Mouse (Mus musculus) midbrain, embryonic 14.5 days (tissue): ENCODE data around the gene Wdr18. TPM values are rescaled to one million over a fixed set of nuclear protein-coding genes. Genes with fewer than 3 reads are reported as not detected.
A peak's percentile ranks its signal among the peaks of the same experiment; 100 is the strongest.

Experiments
- ATAC-seq: fragments of 200-750 bp; cut with Nextera tagmentation; 2 replicates; pipeline ENCODE4 v1.8.0; 2017; ENCODE audit warnings: moderate number of reproducible peaks, moderate library complexity; ENCODE audit not compliant: low FRiP score, low TSS enrichment
- DNase-seq: peaks from one replicate; pipeline ENCODE4 v3.0.0-alpha.2; 2015
- H3K27ac ChIP-seq: fragments of 300-500 bp; sonication (generic); replicated peaks from 2 replicates; pipeline ENCODE4 v1.5.1; 2014; ENCODE audit warnings: mild to moderate bottlenecking, low read depth, low read length, moderate library complexity
- H3K27me3 ChIP-seq: fragments of 300-500 bp; sonication (generic); 2 replicates; pipeline ENCODE4 v1.6.1; 2014; ENCODE audit warnings: low read length, control low read depth, mixed read lengths; ENCODE audit not compliant: control insufficient read depth, insufficient read depth
- H3K36me3 ChIP-seq: fragments of 300-500 bp; sonication (generic); 2 replicates; pipeline ENCODE4 v1.6.1; 2014; ENCODE audit warnings: low read length, control low read depth; ENCODE audit not compliant: control insufficient read depth, insufficient read depth
- H3K4me1 ChIP-seq: fragments of 300-500 bp; sonication (generic); 2 replicates; pipeline ENCODE4 v1.6.1; 2014; ENCODE audit warnings: mild to moderate bottlenecking, antibody characterized with exemption, low read length, control low read depth; ENCODE audit not compliant: control insufficient read depth, insufficient read depth
- H3K4me2 ChIP-seq: fragments of 300-500 bp; sonication (generic); 2 replicates; pipeline ENCODE4 v1.6.1; 2014; ENCODE audit warnings: mild to moderate bottlenecking, low read length, moderate library complexity
- H3K4me3 ChIP-seq: fragments of 300-500 bp; sonication (generic); replicated peaks from 2 replicates; pipeline ENCODE4 v1.5.1; 2014; ENCODE audit warnings: low read depth, low read length
- H3K9ac ChIP-seq: fragments of 300-500 bp; sonication (generic); replicated peaks from 2 replicates; pipeline ENCODE4 v1.6.1; 2014; ENCODE audit warnings: mild to moderate bottlenecking, low read length, moderate library complexity
- H3K9me3 ChIP-seq: fragments of 300-500 bp; sonication (generic); 2 replicates; pipeline ENCODE4 v1.6.1; 2016; ENCODE audit warnings: low read length, control low read depth, mixed read lengths; ENCODE audit not compliant: control insufficient read depth
- WGBS: fragments of 180-500 bp; shearing (Covaris S2); extraction: QIAGEN DNeasy Blood & Tissue Kit; methylation state at CpG from one replicate; pipeline ENCODE4 v1.1.7; 2014; 5-methylcytosine and 5-hydroxymethylcytosine counted together
- polyA plus RNA-seq: library from polyadenylated mRNA; unstranded; fragments of >200 nt; fragmentation: Nextera tagmentation; extraction: Ambion mirVana; gene quantifications from 2 replicates; pipeline ENCODE4 v1.2.1, GENCODE M21; 2014

Gene Wdr18
- polyA plus RNA-seq, 1 experiment from 2014 or later: 89.6 TPM

DNA sequence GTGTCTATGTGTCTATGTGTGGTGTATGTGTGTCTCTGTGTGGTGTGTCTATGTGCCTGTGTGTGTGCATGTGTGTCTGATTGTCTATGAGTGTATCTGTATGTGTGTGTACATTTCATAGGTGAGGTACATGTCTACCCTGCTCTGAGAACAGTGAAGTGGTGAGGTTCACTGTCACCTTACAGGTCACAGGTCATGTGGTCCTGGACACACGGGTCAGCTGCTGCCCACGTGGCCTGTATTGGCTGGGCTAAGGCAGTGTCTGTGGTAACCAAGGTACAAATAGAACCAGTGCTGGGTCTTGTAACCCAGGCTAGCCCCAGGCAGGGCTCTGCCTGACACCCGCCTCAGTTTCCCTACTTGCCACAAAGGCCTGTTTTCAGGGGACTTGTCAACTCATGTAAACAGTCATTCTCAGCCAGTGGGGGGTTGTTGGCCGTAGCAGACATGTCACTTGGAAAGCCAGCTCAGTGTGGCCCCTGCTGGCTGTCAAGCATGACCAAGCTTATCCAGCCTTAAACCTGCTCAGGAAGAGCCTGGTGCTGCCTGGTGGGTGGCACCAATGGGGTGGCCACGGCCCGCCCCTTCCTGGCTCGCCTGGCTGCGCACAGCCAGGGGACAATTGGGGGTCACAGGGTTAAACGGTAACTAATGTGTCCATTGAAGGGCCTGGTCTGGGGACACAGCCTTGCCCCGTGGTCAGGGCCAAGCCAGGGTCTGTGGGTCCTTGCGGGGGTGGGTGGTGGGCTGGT lies 22.0 kb upstream of the Wdr18 start:
- H3K36me3 ChIP-seq: peaks cover 21% of the 10 kb centered on the region
- H3K4me3 ChIP-seq: no peak overlapping the region
- no peaks in the 10 kb centered on the region for H3K9me3 ChIP-seq
- H3K27ac ChIP-seq: no peak overlapping the region
- H3K4me1 ChIP-seq: 0 out of 2 replicates have a peak, but pooled peaks cover 8% of the 10 kb centered on the region
- no peak overlapping the region for H3K9ac ChIP-seq
- H3K27me3 ChIP-seq: no peaks in the 10 kb centered on the region
- ATAC-seq (no peak), DNase-seq (no peak)
- no peak overlapping the region for H3K4me2 ChIP-seq
- 39% methylated on average over 11 of the region's 11 CpGs for WGBS

DNA sequence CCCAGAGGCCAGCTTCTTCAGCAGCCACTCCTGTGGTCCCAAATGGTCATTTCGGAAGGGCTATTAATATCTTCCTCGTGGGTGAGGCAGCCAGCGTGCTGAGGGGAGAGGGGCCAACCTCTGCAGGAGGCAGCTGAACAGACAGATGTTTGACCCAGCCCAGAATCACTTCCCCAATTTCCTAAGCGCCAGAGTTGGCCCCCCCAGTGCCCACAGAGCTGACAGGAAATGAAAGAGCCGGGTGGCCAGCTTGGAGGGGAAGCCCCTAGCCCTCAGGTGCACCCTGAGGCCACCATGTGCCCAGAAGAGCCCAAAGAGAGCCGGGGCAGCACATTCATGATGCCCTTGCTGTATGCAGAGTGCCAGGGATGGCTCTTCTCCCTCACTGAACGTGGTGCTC lies 19.2 kb upstream of the Wdr18 start:
- Histone ChIP-seq H3K27me3 (no peaks in the 10 kb centered on the region), H3K4me3 (no peak overlapping the region), H3K9ac (no peak overlapping the region), H3K36me3 (peaks cover 8% of the 10 kb centered on the region; the same call in 1 of the 2 replicates), H3K9me3 (no peaks in the 10 kb centered on the region), H3K27ac (no peak overlapping the region), H3K4me2 (no peak overlapping the region), H3K4me1 (0 out of 2 replicates have a peak, but pooled peaks cover 7% of the 10 kb centered on the region)
- WGBS: 79% methylated on average over 7 of the region's 7 CpGs
- no peak for ATAC-seq
- DNase-seq: no peak

DNA sequence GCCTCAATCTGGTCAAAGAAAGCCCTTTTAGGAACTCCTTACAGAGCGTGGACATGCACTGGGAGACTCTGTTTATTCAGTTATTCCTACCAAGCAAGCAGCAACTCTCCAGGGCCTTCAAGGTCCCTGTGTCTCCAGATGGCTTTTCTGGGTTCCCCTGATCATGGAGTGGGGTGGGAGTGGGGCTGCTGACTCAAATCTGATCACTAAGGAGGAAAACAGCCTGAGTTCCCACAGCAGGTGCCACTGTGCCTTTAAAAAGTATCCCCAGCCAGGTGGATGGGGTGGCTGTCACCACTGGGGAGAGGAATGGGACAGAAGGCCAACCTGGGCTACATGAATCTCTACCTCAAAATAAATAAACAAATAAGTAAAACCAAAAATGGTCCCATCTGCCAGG lies 17.0 kb upstream of the Wdr18 start:
- 0 out of 2 replicates have a peak, but pooled peaks cover 6% of the 10 kb centered on the region for H3K4me1 ChIP-seq

DNA sequence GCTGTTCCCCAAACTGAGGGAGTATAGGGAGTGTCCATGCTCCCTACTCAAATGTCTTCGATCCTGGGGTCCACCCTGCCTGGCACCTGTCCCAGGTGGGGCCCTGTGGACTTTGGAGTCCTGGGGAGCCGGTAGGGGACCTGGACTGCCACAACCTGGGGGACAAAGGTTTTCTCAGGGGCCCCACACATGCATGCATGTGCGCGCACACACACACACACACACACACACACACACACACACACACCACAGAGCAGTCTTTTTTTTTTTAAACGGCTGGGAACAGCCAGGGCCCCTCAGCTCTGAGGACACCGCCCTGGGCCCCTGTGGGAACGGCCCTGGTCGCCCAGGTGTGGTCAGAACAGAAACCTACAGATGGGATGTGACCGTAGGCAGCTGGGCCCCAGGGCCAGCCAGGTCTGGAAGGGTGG lies 16.5 kb upstream of the Wdr18 start:
- Histone ChIP-seq H3K4me1 (0 out of 2 replicates have a peak, but pooled peaks cover 6% of the 10 kb centered on the region), H3K9me3 (no peaks in the 10 kb centered on the region), H3K4me2 (no peak overlapping the region), H3K27ac (no peak overlapping the region), H3K9ac (no peak overlapping the region), H3K27me3 (no peaks in the 10 kb centered on the region), H3K36me3 (peaks cover 9% of the 10 kb centered on the region; the same call in 1 of the 2 replicates), H3K4me3 (no peak overlapping the region)
- no peak for ATAC-seq
- no peak for DNase-seq
- WGBS: 88% methylated on average over 9 of the region's 9 CpGs

More for the DNA sequence above, 17.0 kb upstream of the Wdr18 start:
- no peak overlapping the region for H3K27ac ChIP-seq
- ATAC-seq (no peak), DNase-seq (no peak)
- no peak overlapping the region for H3K4me3 ChIP-seq
- H3K27me3 ChIP-seq: no peaks in the 10 kb centered on the region
- no peak overlapping the region for H3K9ac ChIP-seq
- no peak overlapping the region for H3K4me2 ChIP-seq
- WGBS: 82% methylated on average over 1 of the region's 1 CpGs
- no peaks in the 10 kb centered on the region for H3K9me3 ChIP-seq
- H3K36me3 ChIP-seq: peaks cover 8% of the 10 kb centered on the region; the same call in 1 of the 2 replicates

DNA sequence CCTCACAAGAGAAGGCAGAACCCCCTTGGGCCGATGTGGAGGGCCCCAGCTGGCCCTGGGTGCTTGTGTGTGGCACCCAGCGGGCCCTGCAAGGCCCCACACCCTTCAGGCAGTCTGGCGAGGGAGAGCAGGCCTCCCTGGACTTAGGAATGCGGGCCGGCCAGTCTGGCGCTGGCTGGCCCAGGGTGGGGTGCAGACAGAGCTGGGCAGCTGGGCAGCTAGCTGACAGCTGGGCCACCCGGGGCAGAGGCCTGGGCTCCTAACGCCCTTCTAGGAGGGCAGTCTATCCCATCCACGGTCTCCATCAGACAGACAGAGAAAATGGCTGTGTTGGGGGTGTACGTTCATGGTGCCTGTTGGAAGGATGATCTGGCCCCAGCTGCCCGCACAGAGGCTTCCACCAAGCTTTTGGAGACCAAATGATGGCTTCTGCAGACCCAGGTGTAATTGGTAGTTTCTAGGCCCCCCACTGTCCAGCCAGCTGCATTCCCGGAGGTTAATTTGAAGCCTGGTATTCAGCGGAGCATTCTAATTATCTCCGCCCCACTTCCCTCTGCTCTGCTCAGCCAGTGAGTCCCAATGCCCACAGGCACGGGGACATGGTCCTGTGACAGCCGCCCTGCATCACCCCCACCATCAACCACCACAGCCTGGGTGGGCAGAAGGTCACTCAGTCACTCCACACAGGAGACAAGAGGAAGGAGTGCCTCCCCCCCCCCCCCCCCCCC lies 14.3 kb upstream of the Wdr18 start:
- H3K4me2 ChIP-seq: no peak overlapping the region
- peaks cover 23% of the 10 kb centered on the region for H3K36me3 ChIP-seq
- H3K27ac ChIP-seq: no peak overlapping the region
- no peaks in the 10 kb centered on the region for H3K27me3 ChIP-seq
- H3K9ac ChIP-seq: no peak overlapping the region; the same call in 1 of the 2 replicates
- no peak overlapping the region for H3K4me3 ChIP-seq
- 17% methylated on average over 16 of the region's 16 CpGs for WGBS
- 0 out of 2 replicates have a peak, but pooled peaks cover 6% of the 10 kb centered on the region for H3K4me1 ChIP-seq
- H3K9me3 ChIP-seq: no peaks in the 10 kb centered on the region
- peak; percentile 47 for DNase-seq
- ATAC-seq: 0 out of 2 replicates have a peak, but pooled peaks have one; percentile 58

DNA sequence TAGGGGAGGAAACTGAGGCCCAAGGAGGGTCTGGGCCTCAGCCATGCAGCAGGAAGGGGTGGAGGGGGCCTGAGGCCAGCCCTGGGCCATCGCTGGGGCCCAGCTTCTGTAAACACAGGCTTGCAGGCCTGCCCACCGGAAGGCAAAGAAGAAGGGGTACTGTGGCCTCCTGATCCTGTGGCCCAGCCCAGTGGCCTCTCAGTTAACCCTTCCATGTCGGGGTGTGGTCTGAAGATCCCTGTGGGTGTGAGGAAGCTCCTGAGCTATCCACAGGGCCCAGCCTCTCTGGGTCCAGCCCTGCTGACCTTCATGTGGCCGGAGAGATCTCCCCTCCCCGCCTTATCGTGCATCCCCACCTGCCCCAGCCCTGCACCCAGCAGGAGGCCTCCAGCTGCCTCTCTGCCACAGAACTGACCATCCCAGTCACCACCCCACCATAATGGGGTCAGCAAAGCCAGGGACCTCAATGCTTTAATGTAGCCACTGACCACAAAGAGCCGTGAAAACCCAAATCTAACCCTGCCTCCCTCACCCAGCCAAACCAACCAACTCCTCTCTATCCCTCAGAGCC lies 13.1 kb upstream of the Wdr18 start:
- Histone ChIP-seq H3K36me3 (peaks cover 33% of the 10 kb centered on the region), H3K27me3 (no peaks in the 10 kb centered on the region), H3K9ac (0 out of 2 replicates have a peak overlapping the region, but pooled peaks have one; percentile 12), H3K27ac (no peak overlapping the region), H3K4me3 (no peak overlapping the region), H3K9me3 (no peaks in the 10 kb centered on the region), H3K4me2 (no peak overlapping the region), H3K4me1 (0 out of 2 replicates have a peak, but pooled peaks cover 6% of the 10 kb centered on the region)
- DNase-seq (no peak), ATAC-seq (no peak)
- 25% methylated on average over 7 of the region's 7 CpGs for WGBS

DNA sequence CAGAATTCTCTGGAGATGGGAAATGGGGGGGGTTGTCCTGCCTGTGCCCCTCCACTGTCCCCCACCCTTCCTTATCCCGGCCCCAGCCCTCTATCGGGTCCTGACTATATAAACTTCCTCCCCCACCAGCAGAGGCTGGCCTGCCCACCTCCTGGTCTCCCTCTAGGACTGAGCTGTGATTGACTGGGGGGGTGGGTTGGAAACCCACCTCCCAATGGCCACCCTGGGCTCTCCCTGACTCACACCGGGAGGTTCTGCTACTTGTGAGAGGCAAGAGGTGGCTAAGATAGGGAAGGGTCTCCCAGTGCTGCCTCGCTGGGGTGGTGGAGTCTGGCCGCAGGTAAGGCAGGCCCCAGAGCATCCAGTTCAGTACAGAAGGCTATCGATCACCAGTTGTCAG lies 12.4 kb upstream of the Wdr18 start:
- Histone ChIP-seq H3K4me3 (no peak overlapping the region), H3K36me3 (peaks cover 36% of the 10 kb centered on the region), H3K9ac (no peak overlapping the region), H3K4me2 (no peak overlapping the region), H3K9me3 (no peaks in the 10 kb centered on the region), H3K27ac (no peak overlapping the region), H3K27me3 (no peaks in the 10 kb centered on the region), H3K4me1 (0 out of 2 replicates have a peak, but pooled peaks cover 6% of the 10 kb centered on the region)
- ATAC-seq (no peak), DNase-seq (no peak)
- WGBS: 88% methylated on average over 6 of the region's 6 CpGs

DNA sequence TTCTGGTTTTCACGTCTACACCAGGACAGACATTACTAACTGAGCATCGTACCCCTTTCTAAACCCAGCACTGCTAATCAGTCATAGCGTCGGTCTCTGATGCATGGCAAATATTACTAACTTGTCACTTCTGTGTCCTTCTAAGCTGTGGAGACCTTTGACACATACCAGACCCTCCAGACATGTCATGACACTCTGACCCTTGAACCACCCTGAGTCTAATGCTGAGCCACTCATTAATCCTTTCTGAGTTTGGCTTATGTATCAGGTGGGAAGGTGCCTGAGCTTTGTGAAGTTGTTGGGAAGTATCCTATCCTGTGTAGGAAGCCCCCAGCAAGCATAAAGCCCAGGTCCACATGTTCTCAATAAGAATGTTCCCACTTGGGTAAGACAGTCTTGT lies 10.1 kb upstream of the Wdr18 start:
- DNase-seq: no peak
- Histone ChIP-seq H3K4me1 (0 out of 2 replicates have a peak, but pooled peaks cover 6% of the 10 kb centered on the region), H3K27me3 (no peaks in the 10 kb centered on the region), H3K4me2 (no peak overlapping the region), H3K4me3 (no peak overlapping the region), H3K9me3 (no peaks in the 10 kb centered on the region), H3K9ac (no peak overlapping the region), H3K36me3 (peaks cover 46% of the 10 kb centered on the region), H3K27ac (no peak overlapping the region)
- 94% methylated on average over 4 of the region's 4 CpGs for WGBS
- ATAC-seq: no peak
